Mouse (Mus musculus): ENCODE measurements around the gene Gm10318.

The Gm10318 gene

DNA sequence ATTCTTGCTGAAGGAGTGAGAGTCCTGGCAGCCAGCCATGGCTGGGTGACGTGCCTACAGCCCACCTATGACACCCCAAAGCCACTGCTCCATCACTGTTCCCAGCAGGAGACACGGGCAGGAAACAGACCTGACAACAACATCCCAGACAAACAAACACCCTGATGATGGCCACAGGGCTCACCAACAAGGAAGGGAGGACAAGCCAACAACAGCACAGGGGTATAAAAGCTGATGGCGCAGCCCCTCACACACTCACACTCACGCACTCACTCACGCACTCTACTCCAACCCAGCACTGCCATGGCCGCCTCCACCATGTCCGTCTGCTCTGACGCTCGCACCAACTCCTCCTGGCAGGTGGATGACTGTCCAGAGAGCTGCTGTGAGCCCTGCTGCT lies at the start of gene Gm10318:
Gene Gm10318 (plus strand): TSS at position 301 of the 400 bp plus-strand sequence.
- no peak for DNase-seq (ENCODE audit: low spot score)

GRCm38 (mm10) chr10:77804095-77804494 lies 48.6 kb upstream of the Gm10318 start:
- no peak for DNase-seq (ENCODE audit: low spot score)

GRCm38 (mm10) chr10:77811743-77812142 lies 40.9 kb upstream of the Gm10318 start, which contains the start of gene Gm9507:
Gene Gm9507 (minus strand): TSS chr10:77811843.
- DNase-seq (ENCODE audit: low spot score): no peak

- DNase-seq (ENCODE audit: low spot score): no peak
Measured at GRCm38 (mm10) chr10:77814382-77814781, 38.3 kb upstream of the Gm10318 start, which contains the start of gene Gm2696. Gene Gm2696 (plus strand): TSS chr10:77814682.

GRCm38 (mm10) chr10:77815514-77815913 lies 37.1 kb upstream of the Gm10318 start:
- DNase-seq (ENCODE audit: low spot score): no peak

DNA sequence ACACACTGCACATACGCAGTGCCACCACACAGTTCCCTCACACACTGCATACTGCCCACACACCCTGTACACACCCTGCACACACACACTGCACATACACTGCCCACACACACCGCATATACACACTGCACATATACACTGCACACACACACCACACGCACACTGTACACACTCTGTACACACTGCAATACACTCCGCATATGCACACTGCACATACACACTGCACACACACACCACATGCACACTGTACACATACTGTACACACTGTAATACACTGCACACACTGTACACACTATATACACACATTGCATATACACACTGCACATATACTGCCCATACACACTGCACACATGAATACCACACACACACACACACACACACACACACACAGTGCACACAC lies 34.1 kb upstream of the Gm10318 start:
- no peak for DNase-seq (ENCODE audit: low spot score)

DNA sequence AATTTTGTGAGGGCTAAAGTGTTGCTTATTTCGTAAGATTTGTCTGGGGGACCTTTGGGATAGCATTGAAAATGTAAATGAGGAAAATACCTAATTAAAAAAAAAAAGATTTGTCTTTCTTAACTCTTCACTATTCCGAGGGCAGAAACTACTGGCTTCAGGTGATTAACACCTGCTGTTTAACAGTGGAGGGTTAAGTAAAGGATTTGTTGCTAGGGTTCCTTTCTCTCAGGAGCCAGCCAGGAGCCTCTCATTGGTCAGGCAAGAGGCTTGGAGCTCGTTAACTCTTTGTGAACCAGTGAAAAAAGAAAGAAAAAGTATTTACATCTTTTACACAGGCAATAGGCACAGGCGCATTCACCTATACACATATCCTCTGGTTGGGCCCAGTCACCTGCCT lies 33.5 kb upstream of the Gm10318 start:
- peak; percentile 16 for DNase-seq (ENCODE audit: low spot score)

GRCm38 (mm10) chr10:77826951-77827350 lies 25.7 kb upstream of the Gm10318 start, which contains the start of gene Krtap10-4:
Gene Krtap10-4 (minus strand): TSS chr10:77827095.
- no peak for DNase-seq (ENCODE audit: low spot score)

GRCm38 (mm10) chr10:77835647-77836046 lies 17.0 kb upstream of the Gm10318 start, which contains the start of gene Krtap10-10:
Gene Krtap10-10 (plus strand): TSS chr10:77835947.
- DNase-seq (ENCODE audit: low spot score): no peak

- DNase-seq (ENCODE audit: low spot score): no peak
Measured at GRCm38 (mm10) chr10:77839006-77839405, 13.7 kb upstream of the Gm10318 start.

- DNase-seq (ENCODE audit: low spot score): no peak
Measured at GRCm38 (mm10) chr10:77846503-77846902, 6.2 kb upstream of the Gm10318 start, which contains the start of gene Gm36176. Gene Gm36176 (plus strand): TSS chr10:77846803.

DNA sequence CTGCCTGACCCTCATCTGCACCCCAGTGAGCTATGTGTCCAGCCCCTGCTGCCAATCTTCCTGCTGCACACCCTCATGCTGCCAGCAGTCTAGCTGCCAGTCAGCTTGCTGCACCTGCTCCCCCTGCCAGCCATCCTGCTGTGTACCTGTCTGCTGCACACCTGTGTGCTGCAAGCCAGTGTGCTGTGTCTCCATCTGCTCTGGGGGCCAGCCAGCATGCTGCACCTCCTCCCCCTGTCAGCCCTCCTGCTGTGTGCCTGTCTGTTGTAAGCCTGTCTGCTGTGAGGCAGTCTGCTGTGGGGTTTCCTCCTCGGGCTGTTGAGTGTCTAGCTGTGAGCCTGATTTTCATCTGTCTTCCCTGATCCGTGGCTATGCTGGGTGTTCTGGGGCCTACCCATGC lies 5.7 kb upstream of the Gm10318 start:
- no peak for DNase-seq (ENCODE audit: low spot score)

GRCm38 (mm10) chr10:77847538-77847937 lies 5.1 kb upstream of the Gm10318 start:
- no peak for DNase-seq (ENCODE audit: low spot score)

- DNase-seq (ENCODE audit: low spot score): no peak
Measured at GRCm38 (mm10) chr10:77861675-77862074, 9.0 kb downstream of the Gm10318 start, which contains the start of gene Gm3285. Gene Gm3285 (plus strand): TSS chr10:77861975.

DNA sequence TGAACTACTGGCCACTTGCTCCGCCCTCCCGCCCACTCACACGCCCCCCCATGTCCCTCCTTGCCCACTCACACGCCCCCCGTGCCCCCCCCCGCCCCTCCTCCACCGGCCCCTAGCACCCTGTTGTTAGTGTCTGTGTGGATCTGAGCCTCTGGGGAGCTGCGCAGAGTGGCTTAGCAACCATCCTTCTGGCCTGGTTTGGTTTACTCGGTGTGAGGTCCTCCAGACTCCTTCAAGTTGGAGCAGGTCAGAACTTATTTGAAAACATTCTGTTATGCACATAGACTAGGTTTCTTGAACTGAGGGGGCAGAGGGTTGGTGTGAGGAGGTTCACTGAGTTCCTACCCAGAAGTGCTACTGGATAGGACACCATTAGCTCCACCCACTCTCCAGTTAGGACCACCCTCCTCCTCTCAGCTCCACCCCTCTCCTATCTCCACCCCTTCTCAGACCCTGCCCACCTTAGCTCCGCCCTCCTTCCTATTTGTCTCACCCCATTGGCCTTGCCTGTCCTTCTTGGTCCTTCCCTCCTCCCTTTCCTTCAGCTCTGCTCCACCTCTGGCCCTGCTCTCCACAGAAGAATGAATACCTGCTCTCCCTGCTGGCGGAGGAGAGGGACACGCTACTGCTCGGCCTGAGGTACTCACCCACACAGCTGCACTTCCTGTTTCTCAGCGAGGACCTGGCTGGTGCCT lies 11.6 kb downstream of the Gm10318 start:
- peak; percentile 72 for DNase-seq (ENCODE audit: low spot score)

- no peak for DNase-seq (ENCODE audit: low spot score)
Measured at GRCm38 (mm10) chr10:77864762-77865143, 12.1 kb downstream of the Gm10318 start.

- DNase-seq (ENCODE audit: low spot score): no peak
Measured at GRCm38 (mm10) chr10:77867546-77867945, 14.9 kb downstream of the Gm10318 start.

- DNase-seq (ENCODE audit: low spot score): no peak
Measured at GRCm38 (mm10) chr10:77869651-77870050, 17.0 kb downstream of the Gm10318 start.

DNA sequence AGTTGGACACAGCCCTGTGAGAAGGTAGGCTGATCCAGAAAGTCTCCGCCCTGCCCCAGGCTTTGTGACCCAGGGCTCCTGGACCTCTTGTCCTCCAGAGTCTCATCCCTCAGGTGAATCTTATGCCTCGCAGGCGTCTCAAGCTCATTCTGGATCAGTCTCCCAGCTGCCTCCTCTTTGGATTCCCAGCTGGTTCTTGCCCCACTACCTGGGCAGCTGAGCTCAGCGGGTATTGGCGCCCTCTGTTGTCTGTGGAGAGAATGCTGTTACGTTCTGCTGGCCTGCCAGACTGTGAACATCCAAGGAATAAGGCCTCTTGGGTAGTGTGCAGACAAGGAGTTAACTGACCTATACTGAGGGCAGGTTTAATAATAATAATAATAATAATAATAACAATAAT lies 26.3 kb downstream of the Gm10318 start:
- no peak for DNase-seq (ENCODE audit: low spot score)

DNA sequence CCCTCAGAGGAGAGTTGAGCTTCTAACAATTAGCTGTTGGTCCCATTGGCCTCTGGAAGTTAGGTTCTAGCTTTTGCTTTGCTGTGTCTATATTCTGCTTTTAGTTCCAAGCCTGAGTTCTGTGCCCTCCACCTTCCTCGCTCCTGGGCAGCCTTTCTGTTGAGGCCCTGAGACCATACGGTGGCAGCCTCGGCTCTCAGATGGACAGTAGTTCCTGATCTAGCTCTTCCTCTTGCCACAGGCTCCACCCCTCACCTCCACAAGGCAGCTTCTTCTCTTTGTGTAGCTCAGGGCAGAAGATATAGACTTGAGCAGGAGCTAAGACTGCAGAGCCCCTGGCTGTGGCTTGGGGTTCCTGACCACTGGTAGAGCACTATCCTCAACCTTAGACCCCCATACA lies 27.6 kb downstream of the Gm10318 start:
- DNase-seq (ENCODE audit: low spot score): no peak

GRCm38 (mm10) chr10:77882553-77882952 lies 29.9 kb downstream of the Gm10318 start:
- DNase-seq (ENCODE audit: low spot score): no peak

GRCm38 (mm10) chr10:77886007-77886747 lies 33.5 kb downstream of the Gm10318 start:
- no peak for DNase-seq (ENCODE audit: low spot score)

GRCm38 (mm10) chr10:77890987-77891565 lies 38.4 kb downstream of the Gm10318 start:
- DNase-seq (ENCODE audit: low spot score): no peak
